Mouse (Mus musculus) retina, postnatal 1 day (tissue): ENCODE results near the gene Pias3.
A peak's percentile ranks its signal among the peaks of the same experiment; 100 is the strongest.
"Not testable (repeated sequence)": the region's sequence is repeated elsewhere in the genome, so short reads cannot be mapped to it uniquely, and the experiment has no call there.

Experiments used
- DNase-seq: peaks from one replicate; pipeline ENCODE4 v3.0.0-alpha.2; 2012

Gene Pias3

DNA sequence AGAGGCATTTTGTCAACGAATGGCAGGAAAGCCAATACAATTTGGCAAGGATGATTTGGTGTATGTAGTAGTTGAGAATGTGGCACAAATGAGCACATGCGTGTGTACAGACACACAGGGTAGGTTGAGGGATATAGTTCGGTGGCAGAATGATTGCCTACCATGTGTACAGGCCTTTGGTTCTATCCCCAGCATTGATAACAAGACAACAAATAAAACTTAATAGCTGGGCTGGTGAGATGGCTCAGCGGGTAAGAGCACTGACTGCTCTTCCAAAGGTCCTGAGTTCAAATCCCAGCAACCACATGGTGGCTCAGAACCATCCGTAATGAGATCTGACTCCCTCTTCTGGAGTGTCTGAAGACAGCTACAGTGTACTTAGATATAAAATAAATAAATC, 10.1 kb upstream of the Pias3 start:
- DNase-seq, result not testable (repeated sequence)

DNA sequence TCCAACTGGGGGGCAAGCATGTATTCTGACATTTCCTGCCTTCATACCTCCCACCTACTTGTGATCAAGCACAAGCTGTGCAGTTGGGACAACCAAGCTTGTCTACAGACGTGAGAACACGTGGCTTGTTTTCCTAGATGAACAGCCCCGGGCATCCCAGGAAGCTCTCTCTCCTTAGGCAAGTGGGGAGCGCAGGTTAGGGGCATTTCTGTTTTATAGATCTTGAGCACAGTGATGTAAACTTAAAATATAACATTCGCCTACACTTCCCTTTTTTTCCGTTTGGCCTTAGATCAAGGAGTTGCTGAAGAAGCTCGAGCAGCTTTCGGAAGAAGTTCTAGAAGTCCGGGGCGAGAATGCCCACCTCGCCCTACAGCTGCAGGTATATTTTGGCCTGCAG, 7.3 kb upstream of the Pias3 start:
- no peak for DNase-seq

DNA sequence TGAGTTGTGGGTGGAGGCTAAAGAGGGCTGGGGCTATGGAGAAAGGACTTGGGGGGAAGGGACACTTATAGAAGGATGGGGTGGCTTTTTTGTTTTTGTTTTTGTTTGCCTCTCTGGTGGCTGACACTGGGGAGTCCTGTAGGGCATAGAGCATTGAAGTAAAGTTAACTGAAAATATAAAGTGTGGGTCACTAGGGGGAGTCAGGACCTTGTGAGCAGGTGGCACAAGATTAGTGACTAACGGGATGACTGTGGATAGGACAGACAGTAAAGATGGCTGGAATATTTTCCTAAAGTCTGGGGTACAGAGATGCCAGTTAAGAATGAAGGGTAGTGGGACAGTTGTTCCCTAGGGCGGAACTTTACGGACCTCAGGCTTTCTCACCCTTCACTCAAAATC, 5.9 kb upstream of the Pias3 start:
- DNase-seq, result no peak

DNA sequence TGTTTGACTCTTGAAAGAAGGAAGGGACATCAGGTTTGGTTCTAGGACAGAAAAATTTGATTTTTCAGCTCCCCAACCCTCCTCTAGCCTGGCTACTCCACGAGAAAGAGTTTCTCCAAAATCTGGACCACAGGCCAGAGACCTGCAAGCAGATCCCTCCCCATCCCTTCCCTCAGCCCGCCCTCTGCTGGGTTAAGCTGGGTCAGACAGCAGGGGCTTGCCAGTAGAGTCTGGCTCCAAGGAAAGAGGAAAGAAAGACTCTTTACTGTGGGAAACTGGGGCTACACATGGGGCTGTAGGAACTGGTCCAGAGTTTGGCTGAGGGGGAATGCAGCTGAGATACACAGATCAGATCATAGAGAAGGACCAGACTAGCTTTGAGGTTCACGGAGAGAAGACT, 3.7 kb upstream of the Pias3 start:
- DNase-seq, result no peak

DNA sequence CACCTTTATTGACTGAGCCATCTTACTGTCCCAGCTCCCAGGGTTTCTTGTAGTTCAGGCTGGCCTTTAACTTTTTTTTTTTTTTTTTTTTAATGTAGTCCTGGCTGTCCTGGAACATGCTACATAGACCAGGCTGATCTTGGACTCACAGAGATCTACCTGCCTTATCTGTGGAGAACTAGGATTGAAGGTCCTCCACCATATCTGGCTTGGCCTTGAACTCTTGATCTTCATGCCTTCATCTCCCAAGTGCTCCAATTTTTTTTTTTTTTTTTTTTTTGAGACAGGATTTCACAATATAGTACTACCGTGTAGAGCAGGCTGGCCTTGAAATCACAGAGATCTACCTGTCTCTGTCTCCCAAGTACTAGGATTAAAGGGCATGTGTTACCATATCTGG, 2.6 kb upstream of the Pias3 start:
- no peak for DNase-seq

DNA sequence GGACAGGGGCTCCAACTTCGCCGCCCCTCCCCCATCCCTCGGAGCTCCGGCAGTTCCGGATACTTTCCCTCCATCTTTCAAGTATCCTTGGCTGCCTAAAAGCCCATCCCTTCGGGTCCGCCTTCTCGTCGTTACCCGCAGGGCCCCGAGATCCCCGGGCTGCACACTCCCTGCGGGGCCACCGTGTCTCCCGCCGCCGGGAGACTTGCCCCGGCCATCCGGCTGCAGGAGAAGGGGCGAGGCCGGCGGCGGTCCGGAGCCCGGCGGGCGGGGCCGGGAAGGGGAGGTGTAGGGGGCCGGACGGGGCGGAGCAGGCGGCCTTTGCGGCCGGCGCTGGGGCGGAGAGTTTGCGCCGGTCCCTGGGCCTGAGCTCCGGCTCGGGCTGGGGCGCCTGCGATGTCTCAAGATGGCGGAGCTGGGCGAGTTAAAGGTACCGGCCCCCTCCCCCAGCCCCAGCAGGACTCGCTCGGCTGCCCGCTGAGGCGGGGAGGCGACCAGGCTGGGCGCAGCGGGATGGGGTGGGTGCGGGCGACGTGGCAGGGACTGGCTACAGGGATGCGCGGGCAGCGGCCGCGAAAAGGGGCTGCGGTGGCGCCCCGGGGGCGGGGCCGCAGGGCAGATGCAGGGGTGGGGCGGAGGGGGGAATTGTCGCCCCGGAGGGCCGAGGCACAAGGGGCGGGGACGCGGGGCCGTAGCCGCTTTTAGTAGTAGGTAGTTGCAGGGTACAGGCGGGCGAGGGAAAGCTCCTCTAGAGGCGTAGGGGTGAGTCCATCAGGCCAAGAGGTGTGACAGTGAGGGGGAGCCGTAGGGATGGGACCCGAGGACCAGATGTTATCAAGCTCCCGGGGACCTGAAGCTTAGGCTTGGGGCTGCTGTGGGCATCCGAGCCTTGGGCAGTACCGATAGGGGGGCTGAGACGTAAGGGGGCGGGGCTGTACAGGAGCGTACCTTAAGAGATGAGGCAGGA, 865 bp downstream of the Pias3 start:
- DNase-seq, result peak; percentile 95

DNA sequence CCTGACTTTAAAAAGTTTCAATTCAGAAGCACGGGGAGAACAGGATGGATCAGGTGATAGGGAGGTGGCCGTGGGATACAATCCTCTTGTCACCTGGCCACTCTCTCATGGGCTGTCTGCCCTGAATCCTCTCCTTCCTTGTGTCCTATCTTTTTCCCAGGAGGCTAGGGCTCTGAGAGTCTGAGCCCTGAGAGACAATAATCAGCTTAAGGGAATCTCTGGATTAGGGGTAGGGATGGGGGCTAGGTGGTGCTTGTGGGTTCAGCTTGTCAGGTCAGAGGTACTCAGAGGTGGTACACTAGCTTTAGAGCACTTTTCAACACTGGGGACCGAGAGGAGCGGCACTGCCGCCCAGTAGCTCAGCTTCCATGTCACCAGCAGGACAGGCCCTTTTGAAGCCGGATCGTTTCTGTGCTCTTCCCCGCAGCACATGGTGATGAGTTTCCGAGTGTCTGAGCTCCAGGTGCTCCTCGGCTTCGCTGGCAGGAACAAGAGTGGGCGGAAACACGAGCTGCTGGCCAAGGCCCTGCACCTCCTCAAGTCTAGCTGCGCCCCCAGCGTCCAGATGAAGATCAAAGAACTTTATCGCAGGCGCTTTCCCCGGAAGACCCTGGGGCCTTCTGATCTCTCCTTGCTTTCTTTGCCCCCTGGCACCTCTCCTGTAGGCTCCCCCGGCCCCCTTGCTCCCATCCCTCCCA, 3.0 kb downstream of the Pias3 start:
- DNase-seq, result peak; percentile 75

DNA sequence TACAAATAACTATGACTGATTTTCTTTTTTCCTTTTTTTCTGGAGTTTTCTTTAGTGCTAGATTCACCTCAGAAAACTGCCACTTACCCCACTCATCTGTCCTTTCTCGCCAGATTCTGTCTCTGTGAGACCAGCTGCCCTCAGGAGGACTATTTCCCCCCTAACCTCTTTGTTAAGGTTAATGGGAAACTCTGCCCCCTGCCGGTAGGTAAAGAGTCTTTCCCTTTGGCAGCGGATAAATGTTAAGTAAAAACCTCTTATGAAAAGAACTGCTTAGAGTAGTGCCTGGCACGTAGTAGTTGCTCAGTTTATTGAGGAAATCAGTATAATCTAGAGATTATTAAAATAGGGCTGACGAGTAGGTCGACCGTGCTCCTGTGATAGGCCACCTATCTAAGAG, 4.2 kb downstream of the Pias3 start:
- DNase-seq, result peak; percentile 66

DNA sequence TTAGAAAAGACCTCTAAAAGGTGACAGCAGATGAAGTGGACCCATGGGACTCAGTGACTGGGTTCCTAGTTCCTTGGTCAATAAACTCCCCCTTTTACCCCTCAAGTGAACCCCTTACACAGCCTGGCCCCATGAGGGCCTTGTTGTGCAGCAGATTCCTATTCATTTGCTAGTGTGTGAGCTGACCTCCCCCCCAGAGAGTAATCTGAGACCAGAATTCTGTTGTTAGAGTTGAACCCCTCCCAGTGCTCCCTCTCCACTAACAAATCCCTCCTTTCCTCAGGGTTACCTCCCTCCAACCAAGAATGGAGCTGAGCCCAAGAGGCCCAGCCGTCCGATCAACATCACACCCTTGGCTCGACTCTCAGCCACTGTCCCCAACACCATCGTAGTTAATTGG, 4.8 kb downstream of the Pias3 start:
- no peak for DNase-seq

DNA sequence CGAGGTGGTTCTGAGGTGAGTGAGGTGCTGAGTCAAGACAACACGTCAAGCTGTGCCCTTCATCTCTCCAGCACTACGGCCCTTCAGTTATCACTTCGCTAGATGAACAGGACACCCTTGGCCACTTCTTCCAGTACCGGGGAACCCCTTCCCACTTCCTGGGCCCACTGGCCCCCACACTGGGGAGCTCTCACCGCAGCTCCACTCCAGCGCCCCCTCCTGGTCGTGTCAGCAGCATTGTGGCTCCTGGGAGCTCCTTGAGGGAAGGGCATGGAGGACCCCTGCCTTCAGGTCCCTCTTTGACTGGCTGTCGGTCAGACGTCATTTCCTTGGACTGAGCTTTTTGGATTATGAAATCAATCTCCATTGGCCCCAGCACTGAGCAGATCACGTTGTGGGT, 8.6 kb downstream of the Pias3 start:
- DNase-seq, result peak; percentile 45

DNA sequence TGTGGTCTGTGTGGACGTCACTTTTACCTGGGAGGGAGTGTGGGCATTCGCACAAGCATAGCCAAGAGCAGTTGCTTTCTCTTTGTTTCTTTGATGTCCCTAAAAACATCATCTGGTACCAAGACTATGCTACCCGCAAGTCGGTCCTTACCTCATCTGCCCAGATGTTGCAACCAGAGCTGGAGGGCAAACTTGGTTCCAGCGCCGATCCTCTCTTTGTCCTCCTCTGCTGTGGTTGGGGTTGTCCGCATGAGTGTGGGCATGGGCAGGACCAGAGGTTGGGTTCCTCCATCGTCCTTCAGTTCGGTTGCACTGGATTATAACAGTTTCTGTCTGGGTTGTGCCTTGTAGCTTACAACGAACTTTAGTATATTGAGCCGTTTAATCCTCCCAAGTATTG, 10.0 kb downstream of the Pias3 start:
- DNase-seq, result no peak

DNA sequence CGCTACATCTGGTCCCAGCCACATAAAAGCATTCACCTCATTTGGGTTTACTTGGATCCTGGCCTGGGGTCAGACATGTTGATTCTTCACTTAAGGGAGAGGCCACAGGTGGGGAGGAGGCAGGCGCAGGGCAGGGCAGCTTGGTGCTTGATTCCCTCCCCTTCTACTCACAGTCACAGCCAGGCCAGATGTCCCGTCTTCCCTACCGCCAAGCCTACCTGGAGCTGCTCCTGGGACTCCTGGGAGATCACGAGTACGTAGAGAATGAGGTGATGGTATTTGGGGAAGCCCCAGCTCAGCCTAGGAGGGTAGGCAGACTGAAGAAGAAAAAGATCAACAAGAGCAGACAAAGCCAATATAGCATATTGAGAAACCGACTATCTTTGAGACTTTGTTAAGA, 10.8 kb downstream of the Pias3 start:
- DNase-seq, result no peak

DNA sequence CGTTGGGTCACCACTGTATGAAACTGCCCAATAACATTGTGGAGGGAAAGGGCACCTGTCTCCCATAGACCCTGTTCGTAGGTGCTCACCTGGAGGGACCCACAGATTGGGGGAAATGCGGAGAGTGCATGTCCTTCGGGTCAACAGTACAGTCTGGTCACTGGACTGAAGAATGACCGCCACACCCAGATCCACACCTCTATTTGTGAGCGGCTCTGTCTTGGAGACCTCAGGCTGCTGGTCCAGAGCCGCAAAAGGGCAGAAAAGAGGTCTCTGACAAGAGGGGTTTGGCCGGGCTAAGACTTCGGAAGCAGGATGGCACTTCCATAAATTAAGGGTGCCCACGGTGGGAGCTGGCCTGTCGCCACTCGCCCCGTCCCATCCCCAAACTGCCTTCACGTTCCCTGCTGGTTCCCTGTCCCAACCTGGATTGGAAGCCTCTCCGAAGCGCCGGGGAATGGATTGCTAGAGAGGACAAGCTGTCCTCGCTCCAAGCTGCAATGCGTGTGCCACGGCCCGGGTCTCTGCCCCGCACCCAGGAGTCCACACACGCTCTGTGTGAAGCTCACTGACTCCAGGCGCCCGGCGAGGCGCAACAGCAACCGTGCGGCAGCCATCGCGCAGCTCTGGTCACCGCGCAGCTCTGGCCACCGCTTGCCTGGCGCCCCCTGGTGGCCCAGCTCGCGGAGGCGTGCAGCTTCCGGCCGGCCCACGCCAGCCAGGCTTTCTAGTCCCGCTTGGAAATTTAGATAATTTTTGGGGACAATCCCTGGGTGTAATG, 11.9 kb downstream of the Pias3 start, which contains the start of gene Nudt17:
Gene Nudt17, minus strand, starts transcription at position 660 of the 781 bp plus-strand sequence.
- DNase-seq, result peak; percentile 86

DNA sequence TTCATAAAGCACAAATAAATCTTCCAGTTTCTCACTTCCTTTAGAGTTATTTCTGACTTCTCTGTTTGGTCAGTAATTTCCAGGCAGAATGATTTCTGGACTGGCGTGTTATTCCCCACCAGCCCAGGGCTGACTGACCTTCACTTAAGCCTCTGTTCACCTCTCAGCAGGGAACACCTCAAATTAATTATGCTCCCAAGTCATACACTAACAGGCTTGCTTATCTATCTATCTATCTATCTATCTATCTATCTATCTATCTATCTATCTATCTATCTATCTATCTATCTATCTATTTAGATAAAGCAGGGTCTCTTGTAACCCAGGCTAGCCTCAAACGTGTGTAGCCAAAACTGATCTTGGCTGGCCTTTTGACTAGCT, 12.5 kb downstream of the Pias3 start:
- no peak for DNase-seq

DNA sequence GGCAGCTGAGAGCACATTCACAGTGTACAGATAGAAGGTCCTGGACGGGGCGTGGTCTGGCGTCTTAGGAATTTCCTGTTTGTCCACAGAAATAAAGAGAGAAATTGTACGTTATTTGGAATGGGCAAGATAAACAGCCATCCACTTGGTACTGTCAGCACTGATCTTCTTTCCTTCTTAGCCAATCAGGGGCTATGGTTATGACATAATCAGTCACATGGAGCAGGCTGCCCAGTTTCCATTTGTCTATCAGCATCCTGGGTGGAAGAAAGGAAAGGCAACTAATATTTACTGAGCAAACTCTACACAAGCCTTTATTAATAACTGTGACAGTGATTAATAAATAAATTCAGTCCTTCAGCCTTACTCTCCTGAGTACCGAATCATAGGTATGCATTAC, 18.1 kb downstream of the Pias3 start:
- no peak for DNase-seq

DNA sequence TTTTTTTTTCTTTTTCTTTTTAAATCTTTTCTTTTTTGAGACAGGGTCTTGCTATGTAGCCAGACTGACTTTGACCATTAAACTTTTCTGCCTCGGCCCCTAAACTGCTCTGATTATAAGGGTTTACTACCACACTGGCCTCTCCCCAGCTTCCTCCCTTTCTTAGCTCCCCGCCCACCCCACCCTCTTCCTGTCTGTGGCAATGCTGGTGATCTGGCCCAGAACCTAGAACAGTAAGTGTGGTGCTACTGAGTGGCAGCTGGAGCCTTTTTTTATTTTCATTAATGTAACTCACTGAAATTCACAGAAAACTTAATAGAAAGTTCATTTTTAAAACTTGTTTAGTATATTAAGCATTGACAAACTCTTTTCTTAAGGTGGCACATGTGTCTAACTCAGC, 19.7 kb downstream of the Pias3 start:
- no peak for DNase-seq

DNA sequence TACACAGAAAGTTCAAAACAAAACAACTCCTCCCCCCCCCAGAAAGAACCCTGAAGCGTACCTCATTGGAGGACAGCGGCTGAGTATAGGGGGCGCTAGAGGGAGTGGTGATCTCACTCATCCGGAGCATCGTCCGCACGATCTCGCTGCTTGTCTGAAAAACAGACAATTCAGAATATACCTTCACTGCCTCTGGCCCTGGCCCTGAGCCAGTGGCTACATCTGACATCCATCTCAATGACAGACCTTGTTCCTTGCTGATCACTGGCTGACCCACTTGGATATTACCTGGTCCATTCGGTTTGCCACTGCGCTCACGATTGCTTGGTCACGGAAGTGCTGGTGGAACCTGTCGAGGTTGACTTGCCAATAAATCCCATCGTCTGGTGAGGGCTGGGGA, 23.0 kb downstream of the Pias3 start:
- peak; percentile 71 for DNase-seq

DNA sequence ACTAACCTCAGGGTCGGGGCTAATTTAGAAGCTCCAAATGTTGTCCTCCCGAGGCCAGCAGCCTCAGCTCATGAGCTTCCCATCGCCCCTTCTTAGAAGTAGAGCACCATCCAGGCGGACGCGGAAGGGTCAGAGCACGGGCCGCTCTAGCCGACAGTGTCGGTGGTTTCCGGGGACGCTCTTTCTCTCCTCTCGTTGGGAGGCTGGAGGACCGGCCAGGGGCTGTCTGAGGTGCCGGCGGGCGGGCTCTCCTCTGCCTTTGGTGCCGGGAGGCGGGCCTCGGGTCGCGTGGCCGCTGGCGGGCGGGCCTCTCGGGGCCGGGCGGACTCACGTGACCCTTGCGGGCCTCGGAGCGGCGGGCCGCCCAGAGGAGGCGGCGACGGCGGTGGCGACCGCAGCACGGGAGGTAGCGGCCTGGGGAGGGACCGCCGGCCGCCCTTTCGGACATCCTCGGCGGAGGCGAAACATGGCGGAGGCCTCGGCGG, 31.2 kb downstream of the Pias3 start, which contains the start of the genes Polr3c and Rnf115:
Gene Polr3c, minus strand, starts transcription at position 286 of the 485 bp plus-strand sequence.
Gene Rnf115, plus strand, starts transcription at position 322 of the 485 bp plus-strand sequence.
- peak; percentile 98 for DNase-seq

DNA sequence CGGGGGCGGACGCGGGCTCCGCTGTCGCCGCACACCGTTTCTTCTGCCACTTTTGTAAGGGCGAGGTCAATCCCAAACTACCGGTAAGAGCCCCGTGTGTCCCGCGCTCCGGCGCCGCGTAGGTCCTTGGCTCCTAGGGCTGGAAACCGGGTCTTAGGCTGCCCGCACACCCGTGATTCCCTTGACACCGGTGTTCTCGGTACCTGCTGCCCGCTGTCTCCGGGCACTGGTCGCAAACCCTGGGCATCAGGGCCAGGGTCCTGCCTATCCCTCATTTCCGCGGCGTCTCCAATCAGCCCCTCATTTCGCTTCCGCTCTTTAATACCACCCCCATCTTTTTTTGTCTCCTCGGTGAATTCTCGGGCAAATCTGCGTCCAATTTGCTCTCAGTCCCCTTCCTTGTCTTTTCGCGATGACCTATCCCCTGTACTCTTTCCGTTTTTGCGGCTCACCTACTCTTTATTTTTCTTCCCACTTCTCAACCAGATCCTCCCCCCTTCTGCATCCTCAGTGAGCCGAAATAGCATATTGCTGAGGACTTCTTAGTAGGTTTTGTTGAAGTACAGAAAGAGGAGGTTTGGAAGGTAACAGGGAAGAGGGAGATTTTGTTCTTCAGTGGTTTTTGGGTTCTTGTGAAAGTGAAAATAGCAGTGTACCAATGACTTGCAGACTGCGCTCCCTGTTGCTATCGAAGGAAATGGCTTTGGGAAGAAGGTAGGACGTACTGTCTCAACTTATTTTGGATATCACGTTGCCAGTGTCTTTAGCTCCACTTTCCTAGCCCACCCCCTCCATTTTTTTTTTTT, 31.8 kb downstream of the Pias3 start:
- DNase-seq, result peak; percentile 31

DNA sequence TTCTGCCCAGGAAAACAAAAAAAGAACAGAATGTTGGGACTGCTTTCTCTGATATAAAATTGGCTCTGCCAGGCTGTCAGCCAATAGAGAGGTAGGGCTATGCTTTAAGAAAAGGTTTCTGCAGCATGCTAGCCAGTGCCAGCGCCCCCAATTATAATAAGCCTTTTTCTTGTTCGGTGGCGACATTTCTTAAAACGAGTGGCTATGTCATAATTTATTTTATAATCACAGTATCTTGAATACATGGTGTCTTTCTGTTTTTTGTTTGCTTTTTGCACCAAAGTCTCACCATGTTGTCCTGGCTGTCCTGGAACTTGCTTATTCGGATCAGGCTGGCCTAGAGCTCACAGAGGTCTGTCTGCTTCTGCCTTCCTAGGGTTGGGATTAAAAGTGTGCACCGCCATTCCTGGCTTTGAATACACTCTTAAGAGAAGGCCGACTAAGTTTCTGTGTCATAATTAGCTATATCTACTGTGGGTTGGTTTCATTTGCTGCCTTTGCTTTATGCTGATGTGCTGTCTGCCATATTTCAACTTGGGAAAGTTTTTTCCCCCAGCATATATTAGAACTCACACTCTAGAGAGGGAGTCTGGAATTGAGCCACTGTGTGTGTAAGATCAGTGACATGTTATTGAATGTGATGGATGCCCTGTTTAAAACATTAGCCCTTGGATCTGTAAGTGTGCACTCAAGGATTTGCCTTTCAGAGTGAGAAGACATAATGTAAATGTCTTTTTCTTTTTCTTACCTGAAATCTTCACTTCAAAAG, 32.6 kb downstream of the Pias3 start:
- DNase-seq, result no peak

DNA sequence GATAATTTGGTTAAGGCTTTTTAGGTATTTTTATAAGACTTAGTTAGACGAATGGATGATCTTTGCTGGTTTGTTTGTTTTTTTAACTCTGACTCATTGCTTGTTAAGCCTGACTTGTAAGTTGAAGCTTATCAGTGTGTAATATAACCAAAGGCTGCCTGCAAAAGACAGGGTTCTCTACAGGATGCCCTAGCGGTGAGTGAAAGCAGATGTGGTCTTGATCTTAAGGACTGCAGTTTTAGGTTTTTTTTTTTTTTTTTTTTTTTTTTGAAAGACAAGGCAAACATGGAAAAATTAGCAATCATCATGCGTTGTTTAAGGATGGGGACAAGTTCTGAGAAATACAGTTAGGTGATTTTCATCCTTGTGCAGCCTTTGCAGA, 33.2 kb downstream of the Pias3 start:
- DNase-seq, result no peak
